Mouse (Mus musculus) large intestine, adult 2 months (tissue): ENCODE data around the gene Tspan15. TPM values are rescaled to one million over a fixed set of nuclear protein-coding genes. Genes with fewer than 3 reads are reported as not detected.

Experiments used
- DNase-seq: peaks from one replicate; pipeline ENCODE4 v3.0.0-alpha.2; 2012; ENCODE audit warnings: low read depth, low spot score
- WGBS: fragments of 180-500 bp; shearing (Covaris S2); methylation state at CpG from one replicate; pipeline ENCODE4 v1.1.7; 2018; 5-methylcytosine and 5-hydroxymethylcytosine counted together
- polyA plus RNA-seq: library from polyadenylated mRNA; depleted of rRNA; stranded (reverse); fragments of >200 nt; gene quantifications from 2 replicates; pipeline ENCODE4 v1.2.3, GENCODE M21; 2012

Gene Tspan15
- polyA plus RNA-seq, 1 experiment: 223 TPM

DNA sequence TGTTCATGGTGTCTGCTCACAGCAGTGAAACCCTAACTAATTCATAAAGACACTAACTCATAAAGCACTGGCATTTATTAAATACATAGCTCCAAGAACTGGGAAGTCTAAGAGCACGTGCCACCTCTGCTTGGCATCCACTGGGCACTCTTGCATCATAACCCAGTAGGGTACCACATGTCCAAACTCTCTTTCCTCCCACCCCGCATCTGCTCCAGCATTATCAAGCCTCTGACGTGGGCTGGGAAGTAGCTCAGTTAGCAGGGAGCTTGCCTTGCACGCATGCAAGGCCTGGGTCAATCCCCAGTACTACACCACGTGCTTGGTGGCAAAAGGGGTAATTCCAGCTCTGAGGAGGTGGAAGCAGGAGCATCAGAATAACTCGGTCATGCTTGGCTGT is 5.1 kb upstream of the Tspan15 start:
- 92% methylated on average over 6 of the region's 6 CpGs for WGBS
- DNase-seq: no peak

DNA sequence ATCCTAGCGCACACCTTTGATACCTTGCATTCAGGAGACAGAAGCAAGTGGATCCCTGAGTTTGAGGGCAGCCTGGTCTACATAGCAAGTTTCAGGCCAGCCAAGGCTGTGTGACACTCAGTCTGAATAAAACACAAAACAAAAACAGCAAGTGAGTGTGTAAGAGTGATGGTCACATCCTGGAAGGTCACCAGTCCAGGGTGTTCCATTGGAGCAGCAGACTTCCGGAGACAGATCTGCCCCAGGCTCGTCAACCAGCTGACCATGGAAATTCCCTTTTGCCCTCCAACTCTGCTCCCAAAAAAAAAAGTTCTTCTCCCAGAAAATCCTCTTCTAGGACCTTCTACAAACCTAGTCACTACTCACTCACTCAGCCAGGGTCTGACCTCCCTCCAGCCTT is 760 bp upstream of the Tspan15 start:
- DNase-seq: no peak
- WGBS: 76% methylated on average over 3 of the region's 3 CpGs

DNA sequence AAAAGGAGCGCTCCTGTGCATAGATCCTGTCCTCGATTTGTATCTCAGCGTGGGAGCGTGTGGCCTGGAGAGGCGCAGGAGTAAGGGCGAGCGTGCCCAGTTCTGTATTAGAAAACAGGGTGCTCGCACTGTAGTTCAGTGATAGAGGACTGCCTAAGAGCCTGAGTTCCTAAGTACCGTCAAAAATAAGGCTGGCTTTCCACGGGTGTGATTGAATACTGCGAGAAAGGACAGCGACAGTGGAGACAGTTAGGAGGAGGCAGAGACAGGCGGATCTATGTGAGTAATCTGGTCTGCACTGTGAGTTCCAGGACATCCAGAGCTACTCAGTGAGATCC is 313 bp upstream of the Tspan15 start:
- DNase-seq: no peak
- WGBS: 4% methylated on average over 13 of the region's 13 CpGs

DNA sequence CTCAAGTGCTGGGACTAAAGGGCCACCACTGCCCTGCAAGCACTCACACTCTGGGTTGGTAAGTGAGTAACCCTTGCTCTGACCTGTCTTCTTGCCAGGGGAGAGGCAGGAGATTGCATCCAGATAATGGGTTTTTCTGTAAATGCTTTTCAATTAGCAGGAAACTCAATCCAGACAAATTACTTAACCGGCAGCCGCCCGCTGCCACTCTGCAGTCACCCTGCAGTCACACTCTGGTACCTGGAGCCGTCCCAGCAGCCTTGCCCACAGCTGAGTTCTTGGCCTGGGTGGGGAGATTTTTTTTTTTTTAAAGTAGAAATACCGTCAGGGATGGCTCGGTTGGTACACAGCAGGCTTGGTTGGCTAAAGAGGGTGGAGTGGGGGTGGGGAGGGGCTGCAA is 2.9 kb downstream of the Tspan15 start:
- WGBS: 19% methylated on average over 6 of the region's 6 CpGs
- DNase-seq: no peak

DNA sequence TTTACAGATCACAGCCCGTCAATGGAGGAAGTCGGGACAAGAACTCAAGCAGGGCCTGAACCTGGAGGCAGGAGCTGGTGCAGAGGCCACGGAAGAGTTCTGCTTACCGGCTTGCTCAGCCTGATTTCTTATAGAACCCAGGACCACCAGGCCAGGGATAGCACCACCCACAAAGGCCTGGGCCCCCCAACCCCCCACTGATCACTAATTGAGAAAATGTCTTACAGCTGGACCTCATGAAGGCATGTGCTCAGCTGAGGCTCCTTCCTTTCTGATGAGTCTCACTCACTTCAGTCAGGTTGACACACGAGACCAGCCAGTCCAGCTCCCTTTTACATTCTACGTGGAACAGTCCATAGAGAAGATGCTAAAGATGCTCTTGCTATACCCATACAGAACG is 5.2 kb downstream of the Tspan15 start:
- no peak for DNase-seq
- 81% methylated on average over 7 of the region's 7 CpGs for WGBS

DNA sequence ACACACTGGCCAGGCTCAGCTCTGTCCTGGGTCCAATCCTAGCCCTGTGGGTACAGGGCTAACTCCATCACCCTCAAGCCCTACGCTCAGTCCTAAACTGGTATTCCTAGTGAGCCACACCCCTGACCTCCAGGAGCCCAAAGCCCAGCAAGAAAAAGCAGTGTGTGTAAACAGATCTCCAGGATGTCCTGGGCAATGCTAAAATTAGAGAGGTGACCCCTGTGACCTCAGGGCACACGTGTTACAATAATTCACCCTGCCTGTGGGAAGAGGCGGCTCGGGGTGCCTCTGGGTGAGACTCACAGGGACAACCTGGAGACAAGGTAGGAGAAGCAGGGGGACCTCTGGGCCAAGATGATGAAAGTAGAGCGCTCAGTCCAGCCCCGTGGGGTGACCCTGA is 6.8 kb downstream of the Tspan15 start:
- DNase-seq: no peak
- WGBS: 44% methylated on average over 6 of the region's 6 CpGs

DNA sequence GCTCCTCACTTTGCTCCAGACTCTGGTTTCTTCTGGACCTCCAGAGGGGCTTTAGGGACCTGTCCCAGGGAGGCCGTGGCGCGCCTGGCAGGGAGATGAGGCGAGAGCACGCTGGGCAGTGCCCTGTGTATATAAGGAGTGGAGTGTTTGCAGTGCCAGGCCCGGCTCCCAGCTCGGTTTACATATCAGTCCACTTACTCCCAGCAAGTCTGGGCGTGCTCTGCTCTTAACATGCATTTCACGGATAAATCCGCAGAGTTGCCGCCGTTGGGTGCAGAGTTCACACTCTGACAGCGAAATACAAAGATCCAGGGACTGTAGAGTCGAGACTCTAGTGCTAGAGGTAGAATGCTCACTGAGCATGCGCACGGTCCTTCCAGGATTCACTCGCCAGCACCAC is 8.3 kb downstream of the Tspan15 start:
- 23% methylated on average over 17 of the region's 17 CpGs for WGBS

DNA sequence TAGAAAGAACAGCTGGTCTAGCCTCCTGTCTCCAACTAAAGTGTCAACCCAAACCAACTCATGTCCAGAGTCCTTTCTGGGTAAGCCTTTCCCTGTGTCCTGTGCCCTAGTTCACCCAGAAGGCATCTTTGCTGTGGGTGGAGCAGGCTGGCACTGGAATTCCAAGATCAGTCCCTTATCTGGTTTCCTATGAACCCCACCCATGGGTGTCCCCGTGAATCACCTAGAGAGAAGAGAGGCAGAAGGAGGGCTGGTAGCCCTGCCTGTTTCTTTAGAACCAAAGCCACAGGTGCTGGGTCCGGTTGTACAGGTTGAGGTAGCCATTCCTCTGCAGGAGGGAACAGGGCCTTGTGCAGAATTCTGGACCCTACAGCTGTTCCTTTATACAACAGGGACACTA is 9.4 kb downstream of the Tspan15 start:
- peak; percentile 96 for DNase-seq
- WGBS: 40% methylated on average over 2 of the region's 2 CpGs

More for the DNA sequence above, 8.3 kb downstream of the Tspan15 start:
- DNase-seq: no peak

DNA sequence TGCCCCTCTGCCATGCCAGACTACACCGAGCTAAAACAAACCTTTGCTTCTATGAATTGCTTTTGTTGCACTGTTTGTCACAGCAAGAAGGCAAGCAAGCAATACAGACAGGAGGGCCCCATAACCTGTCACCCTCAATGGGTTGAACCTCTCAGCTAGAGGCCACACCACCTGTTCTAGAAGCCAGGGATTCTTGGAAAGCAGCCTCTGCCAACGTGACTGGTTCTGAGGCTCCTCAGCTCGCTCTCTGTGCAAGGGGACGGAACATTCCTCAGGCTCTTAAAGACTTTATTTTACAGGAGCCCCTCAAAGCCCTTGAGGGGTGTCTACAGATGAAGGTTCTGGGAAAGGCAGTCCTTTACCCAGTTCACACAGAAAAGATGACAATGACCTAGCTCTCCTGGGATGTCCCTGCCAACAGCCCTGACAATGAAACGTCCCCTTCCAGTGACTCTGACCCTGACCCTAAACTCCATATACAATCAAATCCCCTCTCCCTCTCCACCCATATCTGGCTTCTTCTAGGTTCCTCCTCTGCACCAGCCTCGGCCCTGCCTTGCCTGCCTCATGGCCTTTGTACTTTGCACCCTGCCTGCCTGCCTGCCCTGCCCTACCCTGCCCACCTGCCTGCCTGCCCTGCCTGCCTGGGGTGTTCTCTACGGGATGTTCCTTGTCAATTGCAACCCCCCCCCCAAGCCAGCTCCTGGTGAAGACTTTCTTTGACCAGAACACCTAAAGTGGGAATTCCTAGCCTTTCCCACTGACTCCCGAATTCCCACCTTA is 10.1 kb downstream of the Tspan15 start:
- WGBS: 26% methylated on average over 8 of the region's 8 CpGs
- no peak for DNase-seq

DNA sequence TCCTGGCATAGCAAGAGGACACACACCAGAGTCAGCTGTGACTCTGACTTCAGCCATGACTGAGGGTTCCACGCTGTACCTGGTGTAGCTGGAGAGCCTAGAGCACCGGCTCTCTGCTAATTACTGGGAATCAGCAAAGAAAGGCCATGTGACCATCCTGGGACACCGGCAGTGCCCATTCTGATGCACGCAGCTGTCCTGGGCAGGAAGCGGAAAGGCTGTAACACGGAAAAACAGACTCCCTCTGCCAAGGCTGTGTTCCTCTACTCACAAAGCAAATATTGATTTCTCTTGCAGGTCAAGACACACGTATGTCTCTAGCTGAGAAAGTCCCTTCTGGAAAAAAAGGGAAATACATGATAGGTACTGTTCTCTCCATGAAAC is 12.3 kb downstream of the Tspan15 start:
- WGBS: 28% methylated on average over 7 of the region's 7 CpGs
- DNase-seq: no peak

DNA sequence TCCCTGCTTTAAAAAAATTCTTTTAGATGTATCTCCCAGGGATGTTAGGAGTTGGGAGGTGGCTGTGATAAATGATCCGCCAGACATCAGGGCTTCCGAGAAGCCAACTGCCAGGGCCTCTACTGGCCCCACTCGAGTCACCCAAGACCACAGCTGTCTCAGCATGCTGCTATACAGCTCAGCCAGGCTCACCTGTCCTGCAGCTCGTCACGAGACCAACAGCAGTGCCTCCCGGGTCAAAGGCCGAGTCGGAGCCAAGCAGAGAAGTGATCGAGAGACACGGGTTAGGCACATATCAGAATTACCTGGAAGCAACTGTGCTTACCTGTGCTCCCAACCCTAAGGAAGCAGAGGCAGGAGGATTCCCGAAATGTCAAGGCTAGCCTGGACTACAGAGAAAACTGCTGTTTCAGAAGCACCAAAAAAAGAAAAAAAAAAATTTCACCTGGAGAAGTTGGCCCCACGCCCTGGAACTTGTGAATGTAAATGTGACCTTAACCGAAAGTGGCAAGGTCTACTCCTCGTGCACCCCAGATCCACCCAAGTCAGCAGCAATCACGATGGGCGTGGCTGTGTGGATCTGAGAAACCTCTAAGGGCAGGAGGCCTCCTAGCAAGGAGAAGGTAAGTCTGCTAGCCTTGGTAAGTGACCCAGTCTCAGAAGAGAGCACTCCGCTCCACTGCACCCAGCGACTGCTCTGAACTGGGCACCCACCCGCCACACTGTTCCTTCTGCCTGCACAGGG is 12.8 kb downstream of the Tspan15 start:
- 32% methylated on average over 19 of the region's 19 CpGs for WGBS
- no peak for DNase-seq

DNA sequence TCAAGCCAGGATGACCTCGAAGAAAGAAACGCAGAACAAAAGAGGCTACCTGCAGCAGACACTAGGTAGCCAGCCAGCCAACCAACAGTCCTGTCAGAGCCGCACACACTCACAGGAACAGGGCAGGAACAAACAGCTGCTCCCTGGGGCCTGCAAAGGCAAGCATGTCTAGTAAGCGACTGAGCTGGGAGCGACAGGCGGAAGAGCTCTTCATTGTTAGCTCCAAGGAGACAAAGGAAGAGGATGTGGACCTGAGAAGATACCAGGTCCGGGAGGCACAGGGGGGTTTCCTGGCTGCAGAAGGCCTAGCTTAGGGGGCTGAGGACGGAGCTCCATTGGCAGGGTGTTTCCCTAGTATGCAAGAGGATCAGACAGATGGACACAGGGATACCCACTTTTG is 13.9 kb downstream of the Tspan15 start:
- DNase-seq: no peak
- WGBS: 51% methylated on average over 8 of the region's 8 CpGs

DNA sequence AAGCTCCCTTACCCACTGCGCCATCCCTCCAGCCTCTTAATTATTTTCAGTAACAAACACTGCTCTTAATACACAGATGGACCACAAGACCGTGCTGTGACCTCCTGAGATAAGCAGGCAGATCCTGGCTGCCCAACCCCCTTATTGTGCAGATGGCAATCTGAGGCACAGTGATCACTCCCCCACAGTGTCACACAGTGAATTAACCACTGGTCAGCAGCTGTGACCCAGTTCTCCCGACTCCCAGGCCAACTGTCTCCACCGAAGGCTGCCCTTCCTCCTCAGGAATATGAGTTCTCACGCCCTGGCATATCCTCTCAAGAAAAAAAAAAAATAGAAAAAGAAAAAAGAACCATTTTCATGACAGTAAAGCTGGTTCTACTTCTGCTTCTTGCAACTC is 14.5 kb downstream of the Tspan15 start:
- DNase-seq: no peak
- 38% methylated on average over 5 of the region's 5 CpGs for WGBS

DNA sequence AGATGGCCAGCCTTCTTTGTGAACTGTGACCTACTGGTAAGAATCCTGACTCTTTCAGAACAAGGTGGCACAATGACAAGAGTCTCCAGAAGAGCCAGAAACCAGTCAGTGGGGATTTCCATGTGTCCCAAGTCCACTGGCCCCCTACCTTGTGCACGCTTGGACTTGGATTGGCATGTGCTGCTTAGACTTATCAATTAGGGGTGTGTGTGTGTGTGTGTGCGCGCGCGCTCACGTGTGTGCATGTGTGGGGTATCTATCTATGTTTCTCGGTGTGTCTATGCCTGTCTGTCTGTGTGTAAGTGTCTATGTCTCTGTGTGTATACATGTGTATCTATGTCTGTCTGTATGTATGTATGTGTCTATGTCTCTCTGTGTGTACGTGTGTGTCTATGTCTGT is 15.4 kb downstream of the Tspan15 start:
- DNase-seq: no peak
- WGBS: 50% methylated on average over 8 of the region's 8 CpGs

DNA sequence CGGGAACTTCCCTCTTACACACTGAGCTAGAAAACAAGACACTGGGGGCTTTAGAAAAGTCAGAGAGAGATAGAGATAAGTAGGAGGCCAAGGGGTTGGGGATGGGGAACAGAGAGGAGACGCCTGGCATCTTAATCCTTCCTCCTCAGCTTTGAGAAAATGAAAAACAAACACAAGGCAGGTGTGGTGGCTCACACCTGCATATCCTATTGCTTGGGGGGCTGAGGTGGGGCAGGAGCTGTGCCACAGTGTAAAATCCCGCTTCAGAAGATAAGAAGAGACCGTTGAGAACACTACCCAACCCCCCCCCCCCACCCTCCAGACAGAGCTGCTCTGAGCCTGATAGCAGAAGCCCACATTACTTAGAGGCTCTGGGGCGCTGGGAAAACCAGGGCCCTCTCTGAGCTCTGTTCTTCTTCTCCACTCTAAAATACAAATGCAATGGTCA is 15.9 kb downstream of the Tspan15 start:
- DNase-seq: no peak
- WGBS: 26% methylated on average over 5 of the region's 5 CpGs

DNA sequence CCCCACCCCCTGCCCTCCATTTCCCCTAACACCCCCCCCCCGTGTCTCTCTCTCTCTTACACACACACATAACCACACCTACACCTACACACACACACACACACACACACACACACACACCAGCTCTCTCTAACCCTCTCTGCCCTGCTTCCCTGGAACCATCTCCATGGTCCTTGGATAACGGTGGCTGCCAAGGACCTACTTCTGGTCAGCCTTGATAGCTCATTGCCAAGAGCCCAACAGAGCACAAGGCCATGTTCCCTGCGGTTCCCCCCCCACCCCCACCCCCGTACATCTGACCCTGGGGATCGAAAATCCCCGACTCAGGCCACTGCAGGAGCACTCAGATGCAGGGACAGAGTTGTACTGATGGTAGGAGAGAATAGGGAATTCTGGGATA is 19.7 kb downstream of the Tspan15 start:
- DNase-seq: no peak
- 76% methylated on average over 6 of the region's 6 CpGs for WGBS

DNA sequence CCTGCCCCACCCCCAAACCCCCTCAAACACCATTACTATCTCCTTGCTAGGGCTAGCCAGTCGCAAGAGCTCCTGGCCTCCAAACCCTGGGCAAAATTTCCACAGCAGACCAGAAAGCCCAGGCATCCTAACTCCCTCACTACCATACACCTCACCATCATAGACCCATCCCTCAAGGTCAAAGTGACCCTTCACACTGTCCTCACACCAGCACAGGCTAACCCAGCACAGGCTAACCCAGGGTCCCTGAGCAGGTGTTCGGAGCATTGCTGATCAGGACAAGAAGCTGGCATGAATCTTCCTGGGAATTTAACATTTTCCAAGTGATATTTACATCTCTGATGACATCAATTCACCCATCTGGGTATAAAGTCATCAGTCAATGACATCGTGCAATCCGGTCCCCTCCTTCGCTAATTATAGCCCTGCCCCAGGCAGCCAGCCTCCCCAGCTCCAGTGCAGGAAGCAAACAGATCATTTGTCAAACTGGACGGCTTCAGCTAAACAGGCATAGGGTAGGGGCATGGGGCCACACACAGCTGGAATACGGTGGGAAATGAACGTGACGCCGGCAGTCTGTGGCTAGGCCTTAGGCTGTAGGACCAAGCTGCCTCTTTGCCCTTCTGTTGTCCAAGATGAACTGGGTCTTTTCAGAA is 22.7 kb downstream of the Tspan15 start:
- DNase-seq: no peak
- 59% methylated on average over 10 of the region's 10 CpGs for WGBS

DNA sequence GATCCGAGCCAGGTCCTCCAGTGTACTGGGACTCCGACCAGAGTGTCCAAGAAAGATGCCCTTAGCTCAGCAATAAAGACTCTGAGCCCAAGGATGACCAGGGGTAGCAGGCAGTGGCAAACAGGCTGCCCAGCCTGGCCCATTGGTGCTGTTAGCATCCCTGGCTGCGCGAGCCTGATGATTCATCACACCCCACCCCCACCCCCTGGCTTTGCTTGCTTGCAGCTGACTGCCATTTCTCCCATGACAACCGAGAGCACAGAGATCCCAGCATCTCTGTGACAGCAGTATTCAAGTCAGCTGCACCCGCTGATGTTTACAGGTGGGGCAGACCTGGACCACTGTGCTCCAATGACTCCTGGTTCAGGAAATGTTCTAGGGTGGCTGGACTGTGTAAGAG is 28.5 kb downstream of the Tspan15 start:
- 75% methylated on average over 6 of the region's 6 CpGs for WGBS

DNA sequence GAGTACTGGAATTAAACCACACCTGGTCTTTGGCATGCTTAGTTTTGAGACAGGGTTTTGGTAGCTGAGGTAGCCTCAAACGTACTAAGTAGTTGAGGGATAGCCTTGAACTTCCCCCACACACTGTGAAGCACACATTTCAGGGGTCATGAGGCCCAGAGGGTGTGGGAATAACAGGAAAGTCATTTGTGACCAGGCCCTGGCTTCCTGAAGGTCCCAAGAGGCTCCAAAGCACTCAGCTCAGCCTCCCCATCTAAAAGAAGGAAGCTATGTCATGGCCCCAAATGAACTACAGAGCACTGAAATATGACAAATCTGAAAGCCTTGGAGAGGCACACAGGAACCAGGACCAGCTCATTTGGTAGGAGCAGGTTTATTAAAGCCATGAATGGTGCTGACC is 32.2 kb downstream of the Tspan15 start:
- 43% methylated on average over 1 of the region's 1 CpGs for WGBS
- no peak for DNase-seq

More for the DNA sequence above, 28.5 kb downstream of the Tspan15 start:
- no peak for DNase-seq

DNA sequence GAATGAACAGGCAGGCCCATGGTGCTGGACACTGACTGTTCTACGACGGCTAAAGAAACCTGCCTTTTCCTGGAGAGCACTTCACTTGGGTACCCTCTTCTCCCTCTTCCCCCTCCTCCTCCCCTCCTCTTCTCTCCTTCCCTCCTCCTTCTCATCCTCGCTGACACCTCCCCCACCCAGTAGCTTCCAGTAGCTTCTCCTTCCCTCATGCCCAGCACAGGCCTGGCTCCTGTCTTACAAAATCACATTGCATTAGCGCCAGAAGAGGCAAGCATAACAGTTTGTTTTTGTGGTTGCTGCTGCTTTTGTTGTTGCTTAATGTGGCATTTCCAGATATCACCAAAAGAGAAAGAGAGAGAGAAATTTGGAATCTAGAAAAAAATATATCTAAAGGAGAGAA is 33.6 kb downstream of the Tspan15 start:
- 75% methylated on average over 4 of the region's 4 CpGs for WGBS
- DNase-seq: no peak

DNA sequence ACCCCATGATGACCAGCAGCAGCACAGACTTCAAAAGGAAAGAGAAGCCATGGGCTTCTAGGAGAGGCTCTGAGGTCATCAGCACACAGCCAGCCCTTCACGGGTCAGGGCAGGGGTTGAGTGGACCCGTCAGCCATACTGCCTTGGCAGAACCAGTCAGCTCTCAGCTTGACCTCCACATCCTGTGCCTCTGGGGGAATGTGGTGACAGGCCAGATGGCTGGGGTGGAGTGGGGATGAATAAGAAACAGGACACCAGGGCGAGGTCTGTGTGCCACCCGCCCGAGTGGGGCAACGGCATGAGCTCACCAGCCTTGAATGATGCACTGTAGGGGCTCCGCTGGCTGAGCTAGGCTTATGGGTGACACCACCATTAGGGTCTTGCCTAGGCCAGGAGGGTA is 35.7 kb downstream of the Tspan15 start:
- DNase-seq: no peak
- WGBS: 50% methylated on average over 7 of the region's 7 CpGs
